Mouse (Mus musculus): ENCODE measurements around the gene Lrrc7.

DNA sequence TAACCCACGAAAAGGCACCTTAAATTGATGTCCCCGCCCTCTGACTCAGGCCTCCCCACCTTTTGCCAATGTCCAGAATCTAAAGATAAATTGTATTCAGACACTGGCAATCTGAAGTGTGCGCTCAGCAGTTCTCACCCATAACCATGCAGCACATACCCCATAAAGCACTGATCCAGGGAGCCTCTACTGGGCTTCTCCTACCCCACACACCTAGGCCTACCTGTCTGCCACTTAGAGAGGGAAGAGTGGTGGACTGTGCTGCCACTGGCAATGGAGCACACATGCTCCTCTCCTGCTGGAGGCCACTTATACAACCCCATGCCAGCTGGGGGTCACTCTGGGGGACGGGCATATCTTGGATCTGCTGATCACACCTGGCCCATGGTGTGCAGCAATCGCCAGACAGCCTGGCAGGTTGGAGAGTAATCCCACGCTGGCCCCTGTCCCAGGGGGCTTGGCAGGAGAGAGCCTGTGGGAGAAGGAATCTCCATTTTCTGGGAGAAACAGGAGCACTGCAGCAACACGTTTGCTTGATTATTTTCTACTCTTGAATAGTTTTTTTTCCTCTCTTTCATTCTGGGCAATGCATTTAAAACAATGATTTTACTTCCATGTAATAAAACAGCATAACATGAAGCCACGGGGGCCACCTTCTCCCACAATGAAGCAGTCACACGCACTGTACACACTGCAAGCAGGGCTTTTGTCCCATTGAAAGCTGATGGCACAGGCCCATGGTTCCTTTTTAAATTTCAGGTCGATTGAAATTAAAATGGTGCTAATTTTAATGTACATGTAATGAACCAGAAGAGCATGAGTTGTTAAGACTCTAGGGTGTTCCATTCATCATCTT is 386.9 kb downstream of the Lrrc7 start:
- TF ChIP-seq POLR2A (IDR thresholded peaks at IDR 0.05; ENCODE audit: low read depth, low read length) (no peak), CTCF (IDR thresholded peaks at IDR 0.05; ENCODE audit: extremely low read depth, insufficient read length, insufficient replicate concordance, low read depth, low read length) (no peak)
